Mouse (Mus musculus) hindbrain, embryonic 11.5 days (tissue): ENCODE measurements at regions not wholly inside any gene's neighbourhood (a gene's known extent, or its start where the extent isn't known, plus 50 kb on each side); places are given as distances from the start of the nearest gene placed in this dataset.
"Not testable (repeated sequence)": the region's sequence is repeated elsewhere in the genome, so short reads cannot be mapped to it uniquely, and the experiment has no call there.

Experiments
- ATAC-seq: fragments of 200-750 bp; cut with Nextera tagmentation; 2 replicates; pipeline ENCODE4 v1.8.0; 2017; ENCODE audit warnings: mild to moderate bottlenecking, moderate TSS enrichment, moderate library complexity; ENCODE audit not compliant: low FRiP score
- DNase-seq: peaks from one replicate; pipeline ENCODE4 v3.0.0-alpha.2; 2015; ENCODE audit warnings: low spot score
- H3K27ac ChIP-seq: fragments of 300-500 bp; sonication (generic); 2 replicates; pipeline ENCODE4 v1.5.1; 2014; ENCODE audit warnings: mild to moderate bottlenecking, low read depth, low read length
- H3K27me3 ChIP-seq: fragments of 300-500 bp; sonication (generic); 2 replicates; pipeline ENCODE4 v1.6.1; 2014; ENCODE audit warnings: mild to moderate bottlenecking, low read length, moderate library complexity, mixed read lengths; ENCODE audit not compliant: control insufficient read depth, insufficient read depth
- H3K36me3 ChIP-seq: fragments of 300-500 bp; sonication (generic); 2 replicates; pipeline ENCODE4 v1.6.1; 2014; ENCODE audit warnings: mild to moderate bottlenecking, low read length, moderate library complexity, mixed read lengths; ENCODE audit not compliant: control insufficient read depth, insufficient read depth
- H3K4me1 ChIP-seq: fragments of 300-500 bp; sonication (generic); replicated peaks from 2 replicates; pipeline ENCODE4 v1.6.1; 2014; ENCODE audit warnings: low read length, mixed read lengths; ENCODE audit not compliant: control insufficient read depth, insufficient read depth
- H3K4me2 ChIP-seq: fragments of 300-500 bp; sonication (generic); replicated peaks from 2 replicates; pipeline ENCODE4 v1.6.1; 2014; ENCODE audit warnings: mild to moderate bottlenecking, low read depth, low read length
- H3K4me3 ChIP-seq: fragments of 300-500 bp; sonication (generic); 2 replicates; pipeline ENCODE4 v1.5.1; 2014; ENCODE audit warnings: low read depth, low read length
- H3K9ac ChIP-seq: fragments of 300-500 bp; sonication (generic); 2 replicates; pipeline ENCODE4 v1.6.1; 2014; ENCODE audit warnings: low read depth, low read length
- H3K9me3 ChIP-seq: fragments of 300-500 bp; sonication (generic); 2 replicates; pipeline ENCODE4 v1.6.1; 2016; ENCODE audit warnings: low read length; ENCODE audit not compliant: control insufficient read depth
- WGBS: fragments of 180-500 bp; shearing (Covaris S2); extraction: QIAGEN DNeasy Blood & Tissue Kit; methylation state at CpG from one replicate; pipeline ENCODE4 v1.1.7; 2014; 5-methylcytosine and 5-hydroxymethylcytosine counted together

GRCm38 (mm10) chr4:81530546-81530945 is 87.9 kb upstream of the Mpdz start:
- H3K27ac ChIP-seq, result no peak overlapping the region
- H3K9ac ChIP-seq, result no peak overlapping the region
- no peaks in the 10 kb centered on the region for H3K4me1 ChIP-seq
- H3K36me3 ChIP-seq, result no peaks in the 10 kb centered on the region
- ATAC-seq (no peak), DNase-seq (no peak)
- no peak overlapping the region for H3K4me3 ChIP-seq
- H3K4me2 ChIP-seq, result no peak overlapping the region
- H3K9me3 ChIP-seq, result no peaks in the 10 kb centered on the region
- no peaks in the 10 kb centered on the region for H3K27me3 ChIP-seq
- WGBS, result 92% methylated on average over 2 of the region's 2 CpGs

- not testable (repeated sequence) for DNase-seq, H3K4me3 ChIP-seq, H3K36me3 ChIP-seq, H3K27ac ChIP-seq, H3K9me3 ChIP-seq, H3K4me1 ChIP-seq, H3K4me2 ChIP-seq, H3K27me3 ChIP-seq, H3K9ac ChIP-seq, ATAC-seq
- WGBS, result 82% methylated on average over 2 of the region's 2 CpGs
Measured at GRCm38 (mm10) chr4:81519151-81519550, 76.5 kb upstream of the Mpdz start.

GRCm38 (mm10) chr4:81514547-81514946 is 71.9 kb upstream of the Mpdz start:
- H3K9ac ChIP-seq, result no peak overlapping the region
- WGBS, result 95% methylated on average over 4 of the region's 4 CpGs

GRCm38 (mm10) chr4:81512396-81512795 is 69.8 kb upstream of the Mpdz start:
- Histone ChIP-seq H3K4me1 (no peaks in the 10 kb centered on the region), H3K4me3 (no peak overlapping the region), H3K27me3 (no peaks in the 10 kb centered on the region), H3K9ac (no peak overlapping the region), H3K9me3 (no peaks in the 10 kb centered on the region), H3K36me3 (no peaks in the 10 kb centered on the region), H3K27ac (no peak overlapping the region), H3K4me2 (no peak overlapping the region)
- no peak for ATAC-seq
- WGBS, result 61% methylated on average over 3 of the region's 3 CpGs
- no peak for DNase-seq

More at GRCm38 (mm10) chr4:81514547-81514946, 71.9 kb upstream of the Mpdz start:
- no peaks in the 10 kb centered on the region for H3K27me3 ChIP-seq
- no peak for ATAC-seq
- no peaks in the 10 kb centered on the region for H3K36me3 ChIP-seq
- no peak overlapping the region for H3K27ac ChIP-seq
- DNase-seq, result no peak
- H3K4me1 ChIP-seq, result no peaks in the 10 kb centered on the region
- H3K4me3 ChIP-seq, result no peak overlapping the region
- H3K4me2 ChIP-seq, result no peak overlapping the region
- H3K9me3 ChIP-seq, result no peaks in the 10 kb centered on the region

GRCm38 (mm10) chr4:81508776-81509175 is 66.2 kb upstream of the Mpdz start:
- Histone ChIP-seq H3K9ac (no peak overlapping the region), H3K4me3 (no peak overlapping the region), H3K4me1 (no peaks in the 10 kb centered on the region), H3K36me3 (no peaks in the 10 kb centered on the region), H3K27ac (no peak overlapping the region), H3K27me3 (no peaks in the 10 kb centered on the region), H3K4me2 (no peak overlapping the region), H3K9me3 (no peaks in the 10 kb centered on the region)
- DNase-seq (no peak), ATAC-seq (no peak)
- WGBS, result 92% methylated on average over 1 of the region's 1 CpGs

GRCm38 (mm10) chr4:81506841-81507240 is 64.2 kb upstream of the Mpdz start:
- no peak overlapping the region for H3K4me3 ChIP-seq
- H3K4me2 ChIP-seq, result no peak overlapping the region
- DNase-seq, result no peak
- no peaks in the 10 kb centered on the region for H3K36me3 ChIP-seq
- 95% methylated on average over 5 of the region's 5 CpGs for WGBS
- H3K9ac ChIP-seq, result no peak overlapping the region
- H3K27me3 ChIP-seq, result no peaks in the 10 kb centered on the region
- no peak overlapping the region for H3K27ac ChIP-seq
- ATAC-seq, result no peak
- H3K4me1 ChIP-seq, result no peaks in the 10 kb centered on the region
- H3K9me3 ChIP-seq, result no peaks in the 10 kb centered on the region

DNA sequence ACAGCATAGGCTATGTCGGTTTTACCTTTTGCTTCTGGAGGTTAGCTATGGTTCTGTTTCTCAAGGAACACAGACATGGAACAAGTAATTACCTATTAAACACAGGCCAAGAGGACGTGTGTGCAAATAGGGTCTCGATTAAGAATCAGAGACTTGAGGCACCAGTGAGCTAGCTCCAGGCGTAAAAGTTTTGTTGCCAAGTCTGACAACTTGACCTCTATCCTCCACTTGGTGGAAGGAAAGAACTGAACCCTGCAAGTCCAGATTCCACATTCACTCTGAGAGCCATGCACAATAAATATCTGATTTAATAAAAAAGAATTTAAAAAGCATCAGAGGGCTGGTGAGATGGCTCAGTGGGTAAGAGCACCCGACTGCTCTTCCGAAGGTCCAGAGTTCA is 63.7 kb upstream of the Mpdz start:
- Histone ChIP-seq H3K27me3 (no peaks in the 10 kb centered on the region), H3K4me1 (no peaks in the 10 kb centered on the region), H3K9me3 (no peaks in the 10 kb centered on the region), H3K27ac (no peak overlapping the region), H3K4me2 (no peak overlapping the region), H3K36me3 (no peaks in the 10 kb centered on the region), H3K9ac (no peak overlapping the region), H3K4me3 (no peak overlapping the region)
- ATAC-seq (no peak), DNase-seq (no peak)
- 94% methylated on average over 6 of the region's 6 CpGs for WGBS

- no peak overlapping the region for H3K4me3 ChIP-seq
- H3K9ac ChIP-seq, result no peak overlapping the region
- H3K4me2 ChIP-seq, result no peak overlapping the region
- H3K27ac ChIP-seq, result no peak overlapping the region
- no peaks in the 10 kb centered on the region for H3K36me3 ChIP-seq
- WGBS, result 73% methylated on average over 3 of the region's 3 CpGs
- no peaks in the 10 kb centered on the region for H3K4me1 ChIP-seq
- ATAC-seq (no peak), DNase-seq (no peak)
- H3K9me3 ChIP-seq, result no peaks in the 10 kb centered on the region
- H3K27me3 ChIP-seq, result no peaks in the 10 kb centered on the region
Measured at GRCm38 (mm10) chr4:81505096-81505495, 62.5 kb upstream of the Mpdz start.

DNA sequence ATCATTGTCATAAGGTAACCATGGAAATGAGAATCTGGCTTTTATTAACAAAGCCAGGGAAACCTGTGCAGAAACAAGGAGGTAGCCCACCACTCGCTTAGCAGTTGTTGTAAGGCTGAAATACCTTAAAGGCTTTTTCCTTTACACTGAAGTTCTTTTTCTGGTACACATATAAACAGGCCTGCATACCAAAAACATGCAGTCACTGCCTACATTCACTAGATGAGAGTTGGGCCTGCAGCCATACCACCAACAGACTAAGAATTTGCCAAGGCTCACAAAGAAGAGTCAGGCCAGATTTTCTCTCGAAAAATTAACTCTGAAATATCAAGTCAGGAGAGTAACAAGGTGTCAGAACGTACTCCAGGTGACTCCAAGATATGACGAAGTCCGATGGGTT is 61.3 kb upstream of the Mpdz start:
- ATAC-seq (no peak), DNase-seq (no peak)
- Histone ChIP-seq H3K4me1 (no peaks in the 10 kb centered on the region), H3K27ac (no peak overlapping the region), H3K4me2 (no peak overlapping the region), H3K36me3 (no peaks in the 10 kb centered on the region), H3K4me3 (no peak overlapping the region), H3K27me3 (no peaks in the 10 kb centered on the region), H3K9ac (no peak overlapping the region), H3K9me3 (no peaks in the 10 kb centered on the region)
- WGBS, result 84% methylated on average over 5 of the region's 5 CpGs
